ENCODE assay signal across 15 mouse cellular contexts in the genomic region with DNA sequence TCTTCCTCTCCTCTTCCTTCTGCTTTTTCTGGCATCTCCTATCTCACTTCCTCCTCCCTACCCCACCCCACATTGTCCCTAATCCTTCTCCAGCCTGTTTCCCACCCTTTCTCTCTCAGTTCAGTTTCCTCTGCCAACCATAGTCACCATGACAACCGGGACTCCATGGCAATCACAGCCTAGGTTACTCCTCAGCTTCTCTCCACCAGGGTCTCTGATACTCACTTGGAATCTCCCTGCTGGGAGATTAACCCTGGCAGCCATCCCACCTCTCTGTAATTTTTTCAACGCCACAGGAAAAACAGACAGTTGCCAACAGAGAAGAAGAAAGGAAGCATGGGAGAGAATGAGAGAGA.
A peak's percentile ranks its signal among the peaks of the same experiment; 100 is the strongest.
DNase-seq lines count a peak whose midpoint lies in the region; ATAC-seq and TF ChIP-seq lines count a peak whose summit lies in the region.
"Had no signal": no experiment of that assay in that cellular context is flagged by ENCODE, and none has a peak within 500 bp of the region (broad histone marks: within the 10 kb centered on the region; RNA-seq: fewer than 3 reads in every experiment).

No protein-coding gene starts in this region.

- no peak for TF ChIP-seq CTCF in liver, postnatal 0 days (IDR thresholded peaks at IDR 0.05; ENCODE audit: low read depth)

- no peak overlapping the region for H3K4me2 ChIP-seq in hindbrain, embryonic 12.5 days (replicated peaks)
- H3K4me2 ChIP-seq in midbrain, embryonic 14.5 days (ENCODE audit: low read length), result no peak overlapping the region
- no peak overlapping the region for H3K4me2 ChIP-seq in liver, postnatal 0 days (ENCODE audit: low read depth, low read length)
- H3K4me2 ChIP-seq: heart, embryonic 11.5 days; intestine, embryonic 15.5 days; liver, embryonic 13.5 days had no signal

- DNase-seq in left cerebral cortex, postnatal 10 days (ENCODE audit: extremely low spot score in 1 of 2, low spot score in 2 of 2), result peak; percentile 21 to 59
- no peak for DNase-seq in left cerebral cortex, postnatal 36 days (ENCODE audit: low spot score in 2 of 2)
- peak; percentile 3 for DNase-seq in embryo, embryonic 9.5 days (ENCODE audit: extremely low spot score)
- DNase-seq in midbrain, embryonic 14.5 days, result peak; percentile 72
- DNase-seq in natural killer cell, adult 2 months (ENCODE audit: low spot score in 2 of 2), result no peak
- no peak for DNase-seq in heart, adult 9 months (ENCODE audit: low spot score in 2 of 2)
- DNase-seq in liver, postnatal 0 days, result no peak
- DNase-seq: adrenal gland, postnatal 25 days; cerebellum, adult 9-11 months; liver, embryonic 13.5 days had no signal

- H3K4me3 ChIP-seq in hindbrain, embryonic 12.5 days, result no peak overlapping the region
- no peak overlapping the region for H3K4me3 ChIP-seq in midbrain, embryonic 14.5 days (replicated peaks; ENCODE audit: low read depth, low read length)
- no peak overlapping the region for H3K4me3 ChIP-seq in liver, postnatal 0 days (ENCODE audit: low read depth, low read length)
- H3K4me3 ChIP-seq: intestine, embryonic 15.5 days; left cerebral cortex, adult 2 months; liver, embryonic 13.5 days; megakaryocyte, embryonic 14.5 days had no signal

- no peak overlapping the region for H3K27ac ChIP-seq in hindbrain, embryonic 12.5 days
- 0 out of 2 replicates have a peak overlapping the region, but pooled peaks have one; percentile 10 for H3K27ac ChIP-seq in midbrain, embryonic 14.5 days (replicated peaks; ENCODE audit: low read depth, low read length)
- H3K27ac ChIP-seq in liver, postnatal 0 days (ENCODE audit: low read depth), result no peak overlapping the region
- H3K27ac ChIP-seq: intestine, embryonic 15.5 days; left cerebral cortex, adult 2 months; liver, embryonic 13.5 days had no signal

- peaks cover 5% of the 10 kb centered on the region; the same call in 1 of the 2 replicates for H3K4me1 ChIP-seq in hindbrain, embryonic 12.5 days
- no peaks in the 10 kb centered on the region for H3K4me1 ChIP-seq in midbrain, embryonic 14.5 days (ENCODE audit: control insufficient read depth, insufficient read depth, low read length)
- H3K4me1 ChIP-seq in liver, postnatal 0 days (ENCODE audit: insufficient read depth), result no peaks in the 10 kb centered on the region
- H3K4me1 ChIP-seq: intestine, embryonic 15.5 days; liver, embryonic 13.5 days; megakaryocyte, embryonic 14.5 days had no signal

- no peak for TF ChIP-seq EP300 in liver, postnatal 0 days (IDR thresholded peaks at IDR 0.05; ENCODE audit: low read depth)

- H3K9ac ChIP-seq in hindbrain, embryonic 12.5 days, result no peak overlapping the region
- H3K9ac ChIP-seq in midbrain, embryonic 14.5 days (replicated peaks; ENCODE audit: low read length), result no peak overlapping the region
- no peak overlapping the region for H3K9ac ChIP-seq in liver, postnatal 0 days (replicated peaks)
- H3K9ac ChIP-seq: intestine, embryonic 15.5 days; liver, embryonic 13.5 days had no signal

- no peaks in the 10 kb centered on the region for H3K27me3 ChIP-seq in hindbrain, embryonic 12.5 days
- no peaks in the 10 kb centered on the region for H3K27me3 ChIP-seq in midbrain, embryonic 14.5 days (ENCODE audit: control insufficient read depth, insufficient read depth, low read length)
- H3K27me3 ChIP-seq in liver, postnatal 0 days (ENCODE audit: insufficient read depth, low read length), result no peaks in the 10 kb centered on the region
- H3K27me3 ChIP-seq: intestine, embryonic 15.5 days; liver, embryonic 13.5 days had no signal

- intact Hi-C loops in left cerebral cortex, postnatal 10 days (cut with DNase I), result no loop called here
- intact Hi-C loops in left cerebral cortex, postnatal 36 days (cut with DNase I), result no loop called here

- H3K9me3 ChIP-seq in hindbrain, embryonic 12.5 days (replicated peaks), result no peaks in the 10 kb centered on the region
- no peaks in the 10 kb centered on the region for H3K9me3 ChIP-seq in midbrain, embryonic 14.5 days (ENCODE audit: control insufficient read depth, low read length)
- no peaks in the 10 kb centered on the region for H3K9me3 ChIP-seq in liver, postnatal 0 days (ENCODE audit: low read length)
- H3K9me3 ChIP-seq: intestine, embryonic 15.5 days; liver, embryonic 13.5 days; megakaryocyte, embryonic 14.5 days had no signal

- ATAC-seq in hindbrain, embryonic 12.5 days (ENCODE audit: low FRiP score), result peak; percentile 64; the same call in 1 of the 2 replicates
- ATAC-seq in midbrain, embryonic 14.5 days (ENCODE audit: low FRiP score, low TSS enrichment), result no peak
- ATAC-seq in liver, postnatal 0 days, result no peak
- ATAC-seq: intestine, embryonic 15.5 days had no signal

- whole genome bisulfite sequencing in hindbrain, embryonic 12.5 days, result 46% methylated on average over 2 of the region's 2 CpGs
- WGBS in midbrain, embryonic 14.5 days, result 29% methylated on average over 2 of the region's 2 CpGs
- WGBS in liver, postnatal 0 days (ENCODE audit: insufficient replicate concordance), result 38% methylated on average over 2 of the region's 2 CpGs

- no peaks in the 10 kb centered on the region for H3K36me3 ChIP-seq in hindbrain, embryonic 12.5 days
- H3K36me3 ChIP-seq in midbrain, embryonic 14.5 days (ENCODE audit: control insufficient read depth, insufficient read depth, low read length), result no peaks in the 10 kb centered on the region
- no peaks in the 10 kb centered on the region for H3K36me3 ChIP-seq in liver, postnatal 0 days (replicated peaks; ENCODE audit: insufficient read depth, low read length)
- H3K36me3 ChIP-seq: intestine, embryonic 15.5 days; liver, embryonic 13.5 days had no signal

Comparison
In these comparisons a context has a peak if more than half of its experiments do, and no peak if none do; other contexts are left out.
1. DNase-seq: peak in left cerebral cortex, postnatal 10 days (2 of 2), embryo, embryonic 9.5 days (single experiment) and midbrain, embryonic 14.5 days (single experiment); none in left cerebral cortex, postnatal 36 days (0 of 2), natural killer cell, adult 2 months (0 of 2), heart, adult 9 months (0 of 2) and liver, postnatal 0 days (single experiment).